Mouse (Mus musculus): ENCODE results near the gene Zdhhc1.

GRCm38 (mm10) chr8:105499787-105500186 is 3.1 kb upstream of the Zdhhc1 start:
- TF ChIP-seq CTCF (IDR thresholded peaks at IDR 0.05) (no peak), EP300 (IDR thresholded peaks at IDR 0.05) (no peak)
